Mouse (Mus musculus): Measurements from ENCODE around the gene Slc46a2. TPM values are rescaled to one million over a fixed set of nuclear protein-coding genes. Genes with fewer than 3 reads are reported as not detected.

The Slc46a2 gene
- polyA plus RNA-seq, 1 experiment: not detected

- DNase-seq (ENCODE audit: low read depth): no peak
- TF ChIP-seq CTCF (IDR thresholded peaks at IDR 0.05; ENCODE audit: borderline replicate concordance, extremely low read depth, insufficient read depth, insufficient read length) (no peak), POLR2A (IDR thresholded peaks at IDR 0.05; ENCODE audit: borderline replicate concordance, extremely low read depth, insufficient read depth, insufficient read length, poor library complexity, severe bottlenecking) (no peak)
Measured at GRCm38 (mm10) chr4:59873240-59873639, 41.6 kb downstream of the Slc46a2 start.

- peak; percentile 89 for DNase-seq (ENCODE audit: low read depth)
Measured at GRCm38 (mm10) chr4:59870859-59871591, 43.8 kb downstream of the Slc46a2 start.

GRCm38 (mm10) chr4:59870433-59870832, 44.4 kb downstream of the Slc46a2 start:
- no peak for TF ChIP-seq POLR2A (IDR thresholded peaks at IDR 0.05; ENCODE audit: borderline replicate concordance, extremely low read depth, insufficient read depth, insufficient read length, poor library complexity, severe bottlenecking)
- TF ChIP-seq CTCF (IDR thresholded peaks at IDR 0.05; ENCODE audit: borderline replicate concordance, extremely low read depth, insufficient read depth, insufficient read length): no peak
- no peak for DNase-seq (ENCODE audit: low read depth)

More at GRCm38 (mm10) chr4:59870859-59871591, 43.8 kb downstream of the Slc46a2 start:
- TF ChIP-seq CTCF (IDR thresholded peaks at IDR 0.05; ENCODE audit: borderline replicate concordance, extremely low read depth, insufficient read depth, insufficient read length) (peak; percentile 85; the same call in 1 of the 2 replicates), POLR2A (IDR thresholded peaks at IDR 0.05; ENCODE audit: borderline replicate concordance, extremely low read depth, insufficient read depth, insufficient read length, poor library complexity, severe bottlenecking) (no peak)

- TF ChIP-seq CTCF (IDR thresholded peaks at IDR 0.05; ENCODE audit: borderline replicate concordance, extremely low read depth, insufficient read depth, insufficient read length) (no peak), POLR2A (IDR thresholded peaks at IDR 0.05; ENCODE audit: borderline replicate concordance, extremely low read depth, insufficient read depth, insufficient read length, poor library complexity, severe bottlenecking) (no peak)
- peak; percentile 85 for DNase-seq (ENCODE audit: low read depth)
Measured at GRCm38 (mm10) chr4:59869488-59870057, 45.3 kb downstream of the Slc46a2 start.

GRCm38 (mm10) chr4:59868086-59868485, 46.8 kb downstream of the Slc46a2 start:
- no peak for DNase-seq (ENCODE audit: low read depth)
- TF ChIP-seq CTCF (IDR thresholded peaks at IDR 0.05; ENCODE audit: borderline replicate concordance, extremely low read depth, insufficient read depth, insufficient read length) (no peak), POLR2A (IDR thresholded peaks at IDR 0.05; ENCODE audit: borderline replicate concordance, extremely low read depth, insufficient read depth, insufficient read length, poor library complexity, severe bottlenecking) (no peak)

- no peak for DNase-seq (ENCODE audit: low read depth)
- TF ChIP-seq CTCF (IDR thresholded peaks at IDR 0.05; ENCODE audit: borderline replicate concordance, extremely low read depth, insufficient read depth, insufficient read length) (no peak), POLR2A (IDR thresholded peaks at IDR 0.05; ENCODE audit: borderline replicate concordance, extremely low read depth, insufficient read depth, insufficient read length, poor library complexity, severe bottlenecking) (no peak)
Measured at GRCm38 (mm10) chr4:59863869-59864268, 51.0 kb downstream of the Slc46a2 start.

- TF ChIP-seq CTCF (IDR thresholded peaks at IDR 0.05; ENCODE audit: borderline replicate concordance, extremely low read depth, insufficient read depth, insufficient read length) (no peak), POLR2A (IDR thresholded peaks at IDR 0.05; ENCODE audit: borderline replicate concordance, extremely low read depth, insufficient read depth, insufficient read length, poor library complexity, severe bottlenecking) (no peak)
- DNase-seq (ENCODE audit: low read depth): no peak
Measured at GRCm38 (mm10) chr4:59862335-59862734, 52.5 kb downstream of the Slc46a2 start.

- no peak for TF ChIP-seq POLR2A (IDR thresholded peaks at IDR 0.05; ENCODE audit: borderline replicate concordance, extremely low read depth, insufficient read depth, insufficient read length, poor library complexity, severe bottlenecking)
- no peak for TF ChIP-seq CTCF (IDR thresholded peaks at IDR 0.05; ENCODE audit: borderline replicate concordance, extremely low read depth, insufficient read depth, insufficient read length)
- peak; percentile 40 for DNase-seq (ENCODE audit: low read depth)
Measured at GRCm38 (mm10) chr4:59861871-59862270, 53.0 kb downstream of the Slc46a2 start.

- TF ChIP-seq CTCF (IDR thresholded peaks at IDR 0.05; ENCODE audit: borderline replicate concordance, extremely low read depth, insufficient read depth, insufficient read length) (no peak), POLR2A (IDR thresholded peaks at IDR 0.05; ENCODE audit: borderline replicate concordance, extremely low read depth, insufficient read depth, insufficient read length, poor library complexity, severe bottlenecking) (no peak)
- DNase-seq (ENCODE audit: low read depth): no peak
Measured at GRCm38 (mm10) chr4:59860431-59860830, 54.4 kb downstream of the Slc46a2 start.

GRCm38 (mm10) chr4:59859693-59860425, 55.0 kb downstream of the Slc46a2 start:
- no peak for DNase-seq (ENCODE audit: low read depth)

More at GRCm38 (mm10) chr4:59859693-59860425, 55.0 kb downstream of the Slc46a2 start:
- TF ChIP-seq CTCF (IDR thresholded peaks at IDR 0.05; ENCODE audit: borderline replicate concordance, extremely low read depth, insufficient read depth, insufficient read length) (no peak), POLR2A (IDR thresholded peaks at IDR 0.05; ENCODE audit: borderline replicate concordance, extremely low read depth, insufficient read depth, insufficient read length, poor library complexity, severe bottlenecking) (no peak)

Other genes starting within 250 kb of the Slc46a2 start
- 31.3 and 32.8 TPM in 2 replicates for gene Inip, start 113.5 kb downstream of the Slc46a2 start, polyA plus RNA-seq (2012; rRNA removed)
- gene Snx30, start 109.2 kb downstream of the Slc46a2 start, polyA plus RNA-seq (2012; rRNA removed): 9.3 and 16.0 TPM in 2 replicates
- not detected in 2 replicates for gene Mup4, start 45.7 kb upstream of the Slc46a2 start, polyA plus RNA-seq (2012; rRNA removed)
- gene Mup6, start 49.2 kb upstream of the Slc46a2 start, polyA plus RNA-seq (2012; rRNA removed): not detected in 2 replicates
- gene Mup7, start 155.4 kb upstream of the Slc46a2 start, polyA plus RNA-seq (2012; rRNA removed): not detected in 2 replicates
- gene Mup2, start 239.2 kb upstream of the Slc46a2 start, polyA plus RNA-seq (2012; rRNA removed): not detected in 2 replicates